Mouse (Mus musculus): Measurements from ENCODE around the gene Ifnlr1.

DNA sequence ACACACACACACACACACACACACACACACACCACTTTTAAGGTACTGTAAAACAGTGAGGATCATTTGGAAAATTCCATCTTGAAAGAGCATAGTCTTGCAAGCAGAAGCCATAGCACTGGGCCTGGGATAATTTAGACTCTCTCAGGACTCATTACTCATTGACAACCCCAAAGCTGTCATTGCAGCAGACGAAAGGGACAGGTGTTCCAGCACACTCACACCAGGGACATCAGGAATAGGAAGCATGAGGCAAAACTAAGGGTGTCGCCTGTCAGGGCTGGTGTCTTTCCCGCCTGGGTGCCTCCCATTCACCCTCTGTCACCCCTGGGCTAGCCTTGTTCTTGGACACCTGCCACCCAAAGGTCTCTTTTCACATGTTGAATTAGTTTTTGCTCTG lies 50.8 kb downstream of the Ifnlr1 start:
- no peak for TF ChIP-seq POLR2A (IDR thresholded peaks at IDR 0.05; ENCODE audit: low read depth, low read length)
- TF ChIP-seq CTCF (conservative IDR thresholded peaks at IDR 0.05 in 1 of 2, IDR thresholded peaks at IDR 0.05 in 1 of 2; ENCODE audit: low read depth in 2 of 2, low read length in 2 of 2), result no peak
- no peak for TF ChIP-seq ZKSCAN1 (IDR thresholded peaks at IDR 0.05; ENCODE audit: borderline replicate concordance, low read depth, low read length)
- no peak for TF ChIP-seq RAD21 (IDR thresholded peaks at IDR 0.05; ENCODE audit: low read depth, low read length)
- TF ChIP-seq TBP (conservative IDR thresholded peaks at IDR 0.05; ENCODE audit: low read depth, low read length), result no peak
- no peak for TF ChIP-seq EP300 (IDR thresholded peaks at IDR 0.05; ENCODE audit: low read length)
- no peak for TF ChIP-seq MAFK (IDR thresholded peaks at IDR 0.05; ENCODE audit: insufficient replicate concordance, low read length)
- no peak for TF ChIP-seq USF1 (IDR thresholded peaks at IDR 0.05; ENCODE audit: low read depth, low read length)
- TF ChIP-seq ZNF384 (IDR thresholded peaks at IDR 0.05; ENCODE audit: low read depth, low read length), result no peak
- TF ChIP-seq MEF2A (IDR thresholded peaks at IDR 0.05; ENCODE audit: borderline replicate concordance, low read depth, low read length), result no peak
- TF ChIP-seq POLR2AphosphoS2 (IDR thresholded peaks at IDR 0.05; ENCODE audit: low read depth, low read length), result no peak

Measured in CH12.LX (cell line).